Mouse (Mus musculus): Measurements from ENCODE around the gene Atp8b5. TPM values are rescaled to one million over a fixed set of nuclear protein-coding genes. Genes with fewer than 3 reads are reported as not detected.

The Atp8b5 gene
- polyA plus RNA-seq, 1 experiment, result 1.4 TPM

DNA sequence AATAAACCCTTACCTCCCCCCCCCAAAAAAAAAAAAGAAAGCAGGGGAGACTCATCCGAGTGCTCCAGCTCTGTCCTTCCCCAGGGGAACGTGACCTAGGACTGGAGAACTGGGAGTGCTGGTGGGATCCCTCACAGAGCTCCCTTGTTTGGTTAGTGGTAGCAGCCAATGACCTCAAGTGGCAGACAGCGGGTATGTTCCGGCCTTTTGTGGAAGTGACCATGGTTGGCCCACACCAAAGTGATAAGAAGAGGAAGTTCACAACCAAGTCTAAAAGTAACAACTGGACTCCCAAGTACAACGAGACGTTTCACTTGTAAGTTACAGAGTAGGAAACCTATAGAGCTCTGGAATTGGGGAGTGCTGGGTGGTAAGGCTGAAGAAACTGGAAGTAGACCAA lies 4.1 kb upstream of the Atp8b5 start:
- TF ChIP-seq CTCF (IDR thresholded peaks at IDR 0.05; ENCODE audit: borderline replicate concordance, insufficient read depth, low read depth, low read length), result no peak
- no peak for TF ChIP-seq POLR2A (IDR thresholded peaks at IDR 0.05; ENCODE audit: borderline replicate concordance, insufficient read depth, low read length)
- H3K27ac ChIP-seq (ENCODE audit: insufficient read depth, low read length), result no peak overlapping the region
- no peak for DNase-seq
- H3K4me1 ChIP-seq (ENCODE audit: control insufficient read depth, insufficient read depth, low read length), result no peaks in the 10 kb centered on the region; the same call in 1 of the 2 replicates
- H3K4me3 ChIP-seq (replicated peaks; ENCODE audit: insufficient read depth, low read depth, low read length), result no peak overlapping the region
- H3K27me3 ChIP-seq (ENCODE audit: control insufficient read depth, insufficient read depth, low read length), result no peaks in the 10 kb centered on the region
- 91% methylated on average over 6 of the region's 6 CpGs for WGBS

DNA sequence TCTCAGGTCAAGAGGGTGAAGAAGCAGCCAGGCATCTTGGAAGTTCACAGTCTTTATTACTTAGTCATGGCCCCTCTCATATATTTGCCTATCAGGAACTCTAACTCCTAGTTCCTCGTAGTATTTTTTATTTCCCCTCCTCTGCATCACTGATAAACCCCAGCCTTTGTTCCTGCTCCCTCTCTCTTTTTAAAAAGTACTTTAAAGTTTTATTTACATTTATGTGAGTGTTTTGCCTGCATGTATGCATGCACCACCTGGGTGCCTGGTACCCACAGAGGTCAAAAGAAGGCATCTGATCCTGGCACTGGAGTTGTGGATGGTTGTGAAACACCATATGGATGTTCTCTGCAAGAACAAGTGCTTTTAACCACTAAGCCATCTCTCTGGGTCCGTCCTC lies 813 bp upstream of the Atp8b5 start:
- 56% methylated on average over 2 of the region's 2 CpGs for WGBS
- H3K27ac ChIP-seq (ENCODE audit: insufficient read depth, low read length), result no peak overlapping the region
- H3K27me3 ChIP-seq (ENCODE audit: control insufficient read depth, insufficient read depth, low read length), result no peaks in the 10 kb centered on the region
- no peak for TF ChIP-seq POLR2A (IDR thresholded peaks at IDR 0.05; ENCODE audit: borderline replicate concordance, insufficient read depth, low read length)
- TF ChIP-seq CTCF (IDR thresholded peaks at IDR 0.05; ENCODE audit: borderline replicate concordance, insufficient read depth, low read depth, low read length), result no peak
- no peak for DNase-seq
- H3K4me3 ChIP-seq (replicated peaks; ENCODE audit: insufficient read depth, low read depth, low read length), result no peak overlapping the region
- no peaks in the 10 kb centered on the region; the same call in 1 of the 2 replicates for H3K4me1 ChIP-seq (ENCODE audit: control insufficient read depth, insufficient read depth, low read length)

DNA sequence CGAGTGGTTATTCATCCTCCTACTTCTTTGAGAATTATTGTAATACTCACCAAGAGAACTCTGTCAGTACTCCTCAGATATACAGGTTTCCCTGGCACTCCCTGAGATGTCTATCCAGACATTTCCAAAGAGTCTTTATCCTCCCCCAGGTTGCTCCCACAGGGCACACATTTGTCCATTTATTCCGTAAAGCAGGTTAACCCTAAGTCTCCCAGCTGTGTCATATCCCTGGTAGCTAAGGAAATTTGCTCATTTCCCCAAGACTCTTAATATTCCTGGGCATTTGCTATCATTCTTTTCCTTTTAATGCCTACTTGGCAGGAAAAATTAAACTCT lies 332 bp downstream of the Atp8b5 start:
- no peak overlapping the region for H3K27ac ChIP-seq (ENCODE audit: insufficient read depth, low read length)
- 1% methylated on average over 2 of the region's 2 CpGs for WGBS
- H3K4me1 ChIP-seq (ENCODE audit: control insufficient read depth, insufficient read depth, low read length), result no peaks in the 10 kb centered on the region; the same call in 1 of the 2 replicates
- H3K27me3 ChIP-seq (ENCODE audit: control insufficient read depth, insufficient read depth, low read length), result no peaks in the 10 kb centered on the region
- no peak for TF ChIP-seq CTCF (IDR thresholded peaks at IDR 0.05; ENCODE audit: borderline replicate concordance, insufficient read depth, low read depth, low read length)
- no peak for TF ChIP-seq POLR2A (IDR thresholded peaks at IDR 0.05; ENCODE audit: borderline replicate concordance, insufficient read depth, low read length)
- no peak for DNase-seq
- H3K4me3 ChIP-seq (replicated peaks; ENCODE audit: insufficient read depth, low read depth, low read length), result no peak overlapping the region

DNA sequence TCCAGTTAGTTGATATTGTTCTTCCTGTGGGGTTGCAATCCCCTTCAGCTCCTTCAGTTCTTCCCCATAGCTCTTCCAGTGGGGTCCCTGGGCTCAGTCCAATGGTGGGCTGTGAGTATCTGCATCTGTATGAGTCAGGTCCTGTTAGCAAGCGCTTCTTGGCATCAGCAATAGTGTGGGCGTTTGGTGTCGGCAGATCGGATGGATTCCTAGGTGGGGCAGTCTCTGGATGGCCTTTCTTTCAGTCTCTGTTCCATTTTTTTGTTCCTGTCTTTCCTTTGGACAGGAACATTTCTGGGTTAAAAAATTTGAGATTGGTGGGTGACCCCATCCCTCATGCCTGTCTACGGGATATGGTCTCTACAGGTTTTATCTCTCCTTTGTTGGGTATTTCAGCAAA lies 18.5 kb downstream of the Atp8b5 start:
- Histone ChIP-seq H3K27ac (ENCODE audit: insufficient read depth, low read length) (no peak overlapping the region), H3K4me1 (ENCODE audit: control insufficient read depth, insufficient read depth, low read length) (no peaks in the 10 kb centered on the region), H3K4me3 (replicated peaks; ENCODE audit: insufficient read depth, low read depth, low read length) (no peak overlapping the region), H3K27me3 (ENCODE audit: control insufficient read depth, insufficient read depth, low read length) (no peaks in the 10 kb centered on the region)
- TF ChIP-seq CTCF (IDR thresholded peaks at IDR 0.05; ENCODE audit: borderline replicate concordance, insufficient read depth, low read depth, low read length), result no peak
- TF ChIP-seq POLR2A (IDR thresholded peaks at IDR 0.05; ENCODE audit: borderline replicate concordance, insufficient read depth, low read length), result no peak
- no peak for DNase-seq
- WGBS, result 84% methylated on average over 5 of the region's 5 CpGs

DNA sequence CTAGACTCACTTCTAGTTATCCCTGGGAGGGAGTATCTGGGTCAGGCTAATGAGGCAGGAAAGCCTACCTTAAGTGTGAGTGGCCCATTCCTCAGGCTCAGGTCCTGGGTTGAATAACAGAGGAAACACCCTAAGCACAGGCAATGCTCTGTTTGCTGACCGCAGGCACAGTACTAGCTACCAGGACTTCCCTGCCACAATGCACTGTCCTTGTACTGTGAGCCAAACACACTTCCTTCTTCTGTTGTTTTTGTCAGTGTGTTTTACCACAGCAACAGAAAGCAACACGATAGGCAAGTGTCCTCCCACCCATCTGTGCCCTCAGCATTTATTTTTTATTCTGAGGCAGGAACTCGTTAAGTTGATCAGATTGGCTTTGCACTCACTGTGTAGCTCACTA lies 20.3 kb downstream of the Atp8b5 start:
- Histone ChIP-seq H3K27ac (ENCODE audit: insufficient read depth, low read length) (no peak overlapping the region), H3K4me1 (ENCODE audit: control insufficient read depth, insufficient read depth, low read length) (no peaks in the 10 kb centered on the region), H3K27me3 (ENCODE audit: control insufficient read depth, insufficient read depth, low read length) (no peaks in the 10 kb centered on the region), H3K4me3 (replicated peaks; ENCODE audit: insufficient read depth, low read depth, low read length) (no peak overlapping the region)
- no peak for TF ChIP-seq CTCF (IDR thresholded peaks at IDR 0.05; ENCODE audit: borderline replicate concordance, insufficient read depth, low read depth, low read length)
- TF ChIP-seq POLR2A (IDR thresholded peaks at IDR 0.05; ENCODE audit: borderline replicate concordance, insufficient read depth, low read length), result no peak
- DNase-seq, result no peak
- WGBS, result 76% methylated on average over 3 of the region's 3 CpGs

DNA sequence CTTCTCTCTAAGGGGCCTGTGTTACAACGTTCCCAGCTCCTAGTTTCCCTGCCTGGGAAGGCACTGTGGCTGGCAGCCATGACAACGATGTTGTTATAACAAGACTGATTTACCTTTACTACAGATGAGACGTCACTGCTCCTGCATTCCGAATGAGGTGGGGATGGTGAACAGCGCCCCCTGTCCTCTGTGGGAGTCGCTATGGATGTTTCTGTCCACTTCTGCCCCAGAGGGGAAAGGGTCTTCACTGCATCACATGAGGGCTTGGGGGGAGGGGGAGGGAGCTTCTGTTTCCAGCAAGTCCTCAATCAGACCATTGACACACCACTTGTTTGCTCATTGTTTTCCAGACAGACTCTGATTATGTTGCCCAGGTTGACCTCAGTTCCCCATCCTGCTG lies 27.0 kb downstream of the Atp8b5 start:
- H3K4me1 ChIP-seq (ENCODE audit: control insufficient read depth, insufficient read depth, low read length), result no peaks in the 10 kb centered on the region
- H3K27ac ChIP-seq (ENCODE audit: insufficient read depth, low read length), result no peak overlapping the region
- 51% methylated on average over 6 of the region's 6 CpGs for WGBS
- H3K27me3 ChIP-seq (ENCODE audit: control insufficient read depth, insufficient read depth, low read length), result no peaks in the 10 kb centered on the region
- no peak overlapping the region for H3K4me3 ChIP-seq (replicated peaks; ENCODE audit: insufficient read depth, low read depth, low read length)
- TF ChIP-seq CTCF (IDR thresholded peaks at IDR 0.05; ENCODE audit: borderline replicate concordance, insufficient read depth, low read depth, low read length) (0 out of 2 replicates have a peak, but pooled peaks have one; percentile 14), POLR2A (IDR thresholded peaks at IDR 0.05; ENCODE audit: borderline replicate concordance, insufficient read depth, low read length) (no peak)
- no peak for DNase-seq

DNA sequence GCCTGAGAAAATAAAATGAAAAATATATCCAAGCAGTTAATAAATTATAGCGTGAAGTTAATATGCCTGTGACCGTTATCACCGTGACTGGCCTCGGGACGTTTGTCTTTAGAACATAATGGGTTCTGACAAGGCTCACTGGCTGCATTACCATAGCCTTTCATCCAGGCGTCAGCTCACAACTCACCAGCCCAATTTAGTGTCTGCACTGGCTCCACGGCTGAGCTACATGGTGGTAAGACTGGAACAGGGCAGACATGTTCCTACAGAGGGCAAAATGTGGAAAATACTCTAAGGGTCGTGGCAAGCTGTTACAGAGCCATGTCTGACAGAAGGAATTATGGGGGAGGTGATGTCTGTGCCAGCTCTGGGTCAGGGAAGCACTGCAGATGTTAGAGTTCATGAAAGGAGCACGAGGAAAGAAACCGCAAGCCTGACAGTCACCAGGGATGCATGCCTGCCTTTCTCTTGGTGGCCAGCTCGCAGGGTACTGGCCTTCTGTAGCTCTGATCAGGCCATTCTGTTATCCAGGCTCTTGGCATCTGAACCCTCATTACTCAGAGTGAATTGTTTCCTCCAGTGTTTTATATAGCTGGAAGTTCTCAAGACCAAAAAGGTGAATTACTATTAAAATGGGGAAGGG lies 42.9 kb downstream of the Atp8b5 start:
- no peak for DNase-seq
- Histone ChIP-seq H3K27me3 (ENCODE audit: control insufficient read depth, insufficient read depth, low read length) (no peaks in the 10 kb centered on the region), H3K4me1 (ENCODE audit: control insufficient read depth, insufficient read depth, low read length) (no peaks in the 10 kb centered on the region), H3K4me3 (replicated peaks; ENCODE audit: insufficient read depth, low read depth, low read length) (no peak overlapping the region), H3K27ac (ENCODE audit: insufficient read depth, low read length) (no peak overlapping the region)
- TF ChIP-seq POLR2A (IDR thresholded peaks at IDR 0.05; ENCODE audit: borderline replicate concordance, insufficient read depth, low read length) (no peak), CTCF (IDR thresholded peaks at IDR 0.05; ENCODE audit: borderline replicate concordance, insufficient read depth, low read depth, low read length) (no peak)
- 20% methylated on average over 11 of the region's 11 CpGs for whole genome bisulfite sequencing

DNA sequence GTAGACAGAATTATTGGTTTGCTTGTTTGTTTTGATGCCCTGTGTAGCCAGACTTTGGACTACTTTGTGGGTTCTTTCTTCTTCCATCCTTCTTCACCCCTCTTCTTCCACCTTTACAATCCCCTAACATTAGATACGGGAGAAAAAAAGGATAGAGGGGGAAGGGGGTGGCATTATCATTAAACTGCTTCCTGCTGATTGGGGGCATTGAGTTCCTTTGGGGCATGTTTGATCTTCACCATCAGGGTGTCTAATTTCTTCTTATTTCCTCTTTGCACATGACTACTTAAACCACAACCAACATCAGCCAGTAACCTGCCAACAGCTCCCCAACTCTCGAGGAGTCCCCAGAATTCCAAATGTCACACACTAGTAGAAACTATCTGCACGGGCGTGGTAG lies 54.6 kb downstream of the Atp8b5 start:
- no peak for DNase-seq
- Histone ChIP-seq H3K27ac (ENCODE audit: insufficient read depth, low read length) (no peak overlapping the region), H3K4me3 (replicated peaks; ENCODE audit: insufficient read depth, low read depth, low read length) (no peak overlapping the region), H3K27me3 (ENCODE audit: control insufficient read depth, insufficient read depth, low read length) (no peaks in the 10 kb centered on the region), H3K4me1 (ENCODE audit: control insufficient read depth, insufficient read depth, low read length) (no peaks in the 10 kb centered on the region)
- TF ChIP-seq CTCF (IDR thresholded peaks at IDR 0.05; ENCODE audit: borderline replicate concordance, insufficient read depth, low read depth, low read length) (no peak), POLR2A (IDR thresholded peaks at IDR 0.05; ENCODE audit: borderline replicate concordance, insufficient read depth, low read length) (no peak)
- 66% methylated on average over 4 of the region's 4 CpGs for WGBS

All from cerebellum, adult 2 months (tissue).